Mouse (Mus musculus) G1E (cell line): ENCODE measurements around the gene Ramp2.

Experiments
- CTCF ChIP-seq: IDR thresholded peaks from 2 replicates; pipeline ENCODE4 v1.5.1; 2012; ENCODE audit warnings: low read depth, low read length, inconsistent platforms, mixed read lengths
- POLR2AphosphoS5 ChIP-seq: IDR thresholded peaks from 2 replicates; pipeline ENCODE4 v1.6.1; 2012; ENCODE audit warnings: low read depth, low read length, inconsistent platforms; ENCODE audit not compliant: insufficient replicate concordance

GRCm38 (mm10) chr11:101307744-101308143 is 61.9 kb downstream of the Ramp2 start:
- TF ChIP-seq CTCF (no peak), POLR2AphosphoS5 (no peak)
